Mouse (Mus musculus) erythroid progenitor cell, adult 5-6 weeks (primary cell): Measurements from ENCODE around the gene Cadps. TPM values are rescaled to one million over a fixed set of nuclear protein-coding genes. Genes with fewer than 3 reads are reported as not detected.

Experiments used
- ATAC-seq: replicated peaks from 2 replicates; pipeline ENCODE4 v1.8.0; 2016; ENCODE audit warnings: moderate number of reproducible peaks, mild to moderate bottlenecking, moderate TSS enrichment, inconsistent platforms; ENCODE audit not compliant: poor library complexity, low FRiP score, severe bottlenecking
- total RNA-seq, 2 experiments: library from RNA; stranded (forward) in 1 of 2; stranded (reverse) in 1 of 2; fragments of 150-400 nt in 1 of 2; fragments of 186-747, 209-891 nt in 1 of 2; gene quantifications; 2 replicates each; pipeline versions ENCODE4 v1.2.3 to v1.2.4; 2015 to 2017; ENCODE audit warnings: low replicate concordance in 2 of 2

Gene Cadps
- total RNA-seq, 2 experiments from 2014 or later = not detected

- no peak for ATAC-seq
Observed at GRCm38 (mm10) chr14:12405201-12405600, 417.7 kb downstream of the Cadps start.

GRCm38 (mm10) chr14:12404724-12405123 lies 418.2 kb downstream of the Cadps start:
- ATAC-seq = no peak

- no peak for ATAC-seq
Observed at GRCm38 (mm10) chr14:12404052-12404451, 418.8 kb downstream of the Cadps start.

GRCm38 (mm10) chr14:12400116-12400515 lies 422.8 kb downstream of the Cadps start:
- ATAC-seq = no peak

- no peak for ATAC-seq
Observed at GRCm38 (mm10) chr14:12397561-12397960, 425.3 kb downstream of the Cadps start.

- no peak for ATAC-seq
Observed at GRCm38 (mm10) chr14:12394318-12394717, 428.6 kb downstream of the Cadps start.

GRCm38 (mm10) chr14:12393271-12393861 lies 429.5 kb downstream of the Cadps start:
- ATAC-seq = no peak

GRCm38 (mm10) chr14:12391167-12391566 lies 431.7 kb downstream of the Cadps start:
- ATAC-seq = no peak

- ATAC-seq = no peak
Observed at GRCm38 (mm10) chr14:12388806-12389436, 434.0 kb downstream of the Cadps start.

- no peak for ATAC-seq
Observed at GRCm38 (mm10) chr14:12388192-12388795, 434.6 kb downstream of the Cadps start.

GRCm38 (mm10) chr14:12387176-12387575 lies 435.7 kb downstream of the Cadps start:
- ATAC-seq = no peak

GRCm38 (mm10) chr14:12377883-12378282 lies 445.0 kb downstream of the Cadps start:
- ATAC-seq = no peak

- ATAC-seq = no peak
Observed at GRCm38 (mm10) chr14:12377289-12377688, 445.6 kb downstream of the Cadps start.

- ATAC-seq = no peak
Observed at GRCm38 (mm10) chr14:12375451-12375850, 447.4 kb downstream of the Cadps start.

- ATAC-seq = no peak
Observed at GRCm38 (mm10) chr14:12350271-12350916, 472.5 kb downstream of the Cadps start.

GRCm38 (mm10) chr14:12349334-12350090 lies 473.4 kb downstream of the Cadps start:
- no peak for ATAC-seq

- ATAC-seq = no peak
Observed at GRCm38 (mm10) chr14:12348089-12348488, 474.8 kb downstream of the Cadps start, which contains the start of gene Fezf2. Gene Fezf2, minus strand, starts transcription at chr14:12348189.

- ATAC-seq = no peak
Observed at GRCm38 (mm10) chr14:12346865-12347600, 475.8 kb downstream of the Cadps start.
